Mouse (Mus musculus): ENCODE data around the gene Skil. TPM values are rescaled to one million over a fixed set of nuclear protein-coding genes. Genes with fewer than 3 reads are reported as not detected.
A peak's percentile ranks its signal among the peaks of the same experiment; 100 is the strongest.

Skil gene
- total and polyA plus RNA-seq, 3 experiments, result 11.1 to 18.9 (median 11.2) TPM

- no peak overlapping the region for H3K4me3 ChIP-seq (replicated peaks in 1 of 3; ENCODE audit: low read depth in 2 of 3, low read length in 2 of 3, poor library complexity in 1 of 3)
- peaks cover 17 to 60% of the 10 kb centered on the region in 2 experiments for H3K4me1 ChIP-seq (ENCODE audit: control insufficient read depth in 1 of 2, insufficient read depth in 2 of 2)
- dilution Hi-C loops (cut with MboI; ENCODE audit: extremely low pct_ligation_motif_present, extremely low pct_unique_long_range_greater_than_20kb, low sequenced_read_pairs) (no loop called here), in situ Hi-C loops (cut with MboI; ENCODE audit: low pct_ligation_motif_present, low pct_unique_long_range_greater_than_20kb, low sequenced_read_pairs) (no loop called here)
- H3K9me3 ChIP-seq (replicated peaks; ENCODE audit: low read length), result no peaks in the 10 kb centered on the region
- peak overlapping the region; percentile 22; the same call in 1 of the 2 replicates for H3K27ac ChIP-seq (ENCODE audit: insufficient read depth, low read depth)
- no peaks in the 10 kb centered on the region for H3K36me3 ChIP-seq (replicated peaks in 1 of 2; ENCODE audit: control insufficient read depth in 1 of 2, insufficient read depth in 1 of 2, low read length in 1 of 2)
- H3K79me2 ChIP-seq (replicated peaks; ENCODE audit: control insufficient read depth, extremely low read depth, insufficient read depth, poor library complexity, severe bottlenecking), result no peaks in the 10 kb centered on the region
- peak; percentile 74 for DNase-seq (ENCODE audit: extremely low read depth)
- H3K9ac ChIP-seq (ENCODE audit: insufficient read depth, low read depth), result peak overlapping the region; percentile 18; the same call in 1 of the 2 replicates
- H3K27me3 ChIP-seq (replicated peaks), result no peaks in the 10 kb centered on the region
- TF ChIP-seq MAX (IDR thresholded peaks at IDR 0.05; ENCODE audit: low read length) (peak; percentile 92), ZMIZ1 (IDR thresholded peaks at IDR 0.05; ENCODE audit: low read depth, low read length) (no peak), IRF4 (IDR thresholded peaks at IDR 0.05; ENCODE audit: low read depth, low read length) (peak; percentile 42; the same call in 1 of the 2 replicates), ZC3H11A (IDR thresholded peaks at IDR 0.05; ENCODE audit: low read depth, low read length) (no peak), USF1 (IDR thresholded peaks at IDR 0.05; ENCODE audit: low read depth, low read length) (peak; percentile 15; the same call in 1 of the 2 replicates), MYC (IDR thresholded peaks at IDR 0.05; ENCODE audit: low read depth, low read length) (peak; percentile 92), ETS1 (conservative IDR thresholded peaks at IDR 0.05; ENCODE audit: low read depth, low read length) (peak; percentile 76), JUND (conservative IDR thresholded peaks at IDR 0.05; ENCODE audit: low read depth, low read length) (no peak), MXI1 (IDR thresholded peaks at IDR 0.05; ENCODE audit: low read depth, low read length) (peak; percentile 83), BHLHE40 (IDR thresholded peaks at IDR 0.05; ENCODE audit: low read depth, low read length) (peak; percentile 78), MEF2A (IDR thresholded peaks at IDR 0.05; ENCODE audit: borderline replicate concordance, low read depth, low read length) (peak; percentile 63)
- H3K4me2 ChIP-seq (ENCODE audit: insufficient read depth, low read depth, poor library complexity, severe bottlenecking), result peak overlapping the region; percentile 75
Measured at GRCm38 (mm10) chr3:31083507-31084245, 11.2 kb upstream of the Skil start.

GRCm38 (mm10) chr3:31085000-31085399 is 9.9 kb upstream of the Skil start:
- H3K36me3 ChIP-seq (replicated peaks in 1 of 2; ENCODE audit: control insufficient read depth in 1 of 2, insufficient read depth in 1 of 2, low read length in 1 of 2), result no peaks in the 10 kb centered on the region
- DNase-seq (ENCODE audit: extremely low read depth), result no peak
- TF ChIP-seq MAFK (IDR thresholded peaks at IDR 0.05; ENCODE audit: insufficient replicate concordance, low read length) (no peak), IRF4 (IDR thresholded peaks at IDR 0.05; ENCODE audit: low read depth, low read length) (no peak), ZNF384 (IDR thresholded peaks at IDR 0.05; ENCODE audit: low read depth, low read length) (no peak), RCOR1 (conservative IDR thresholded peaks at IDR 0.05; ENCODE audit: low read depth, low read length) (no peak), ZC3H11A (IDR thresholded peaks at IDR 0.05; ENCODE audit: low read depth, low read length) (no peak), CTCF (conservative IDR thresholded peaks at IDR 0.05 in 1 of 2, IDR thresholded peaks at IDR 0.05 in 1 of 2; ENCODE audit: low read depth in 2 of 2, low read length in 2 of 2) (no peak), TBP (conservative IDR thresholded peaks at IDR 0.05; ENCODE audit: low read depth, low read length) (no peak), KAT2A (IDR thresholded peaks at IDR 0.05; ENCODE audit: insufficient replicate concordance, low read length) (no peak), PAX5 (IDR thresholded peaks at IDR 0.05; ENCODE audit: low read length) (no peak), MYC (IDR thresholded peaks at IDR 0.05; ENCODE audit: low read depth, low read length) (no peak), E2F4 (IDR thresholded peaks at IDR 0.05; ENCODE audit: insufficient replicate concordance, low read depth, low read length) (no peak), RAD21 (IDR thresholded peaks at IDR 0.05; ENCODE audit: low read depth, low read length) (no peak)
- dilution Hi-C loops (cut with MboI; ENCODE audit: extremely low pct_ligation_motif_present, extremely low pct_unique_long_range_greater_than_20kb, low sequenced_read_pairs), result no loop called here
- in situ Hi-C loops (cut with MboI; ENCODE audit: low pct_ligation_motif_present, low pct_unique_long_range_greater_than_20kb, low sequenced_read_pairs), result no loop called here
- no peaks in the 10 kb centered on the region for H3K79me2 ChIP-seq (replicated peaks; ENCODE audit: control insufficient read depth, extremely low read depth, insufficient read depth, poor library complexity, severe bottlenecking)
- peaks cover 19 to 72% of the 10 kb centered on the region in 2 experiments for H3K4me1 ChIP-seq (ENCODE audit: control insufficient read depth in 1 of 2, insufficient read depth in 2 of 2)
- H3K27me3 ChIP-seq (replicated peaks), result no peaks in the 10 kb centered on the region
- H3K4me2 ChIP-seq (ENCODE audit: insufficient read depth, low read depth, poor library complexity, severe bottlenecking), result no peak overlapping the region
- H3K9me3 ChIP-seq (replicated peaks; ENCODE audit: low read length), result no peaks in the 10 kb centered on the region
- H3K27ac ChIP-seq (ENCODE audit: insufficient read depth, low read depth), result no peak overlapping the region
- no peak overlapping the region for H3K9ac ChIP-seq (ENCODE audit: insufficient read depth, low read depth)
- no peak overlapping the region for H3K4me3 ChIP-seq (replicated peaks in 1 of 3; ENCODE audit: low read depth in 2 of 3, low read length in 2 of 3, poor library complexity in 1 of 3)
